Mouse (Mus musculus) thymus, adult 2 months (tissue): Measurements from ENCODE around the gene Zfp759. TPM values are rescaled to one million over a fixed set of nuclear protein-coding genes. Genes with fewer than 3 reads are reported as not detected.
"Not testable (repeated sequence)": the region's sequence is repeated elsewhere in the genome, so short reads cannot be mapped to it uniquely, and the experiment has no call there.

Experiments used
- DNase-seq: peaks from one replicate; pipeline ENCODE4 v3.0.0; 2021
- H3K27ac ChIP-seq: fragments of 200-500 bp; 2 replicates; pipeline ENCODE4 v1.5.1; 2012; ENCODE audit warnings: low read length, control low read depth; ENCODE audit not compliant: control insufficient read depth, insufficient read depth
- H3K27me3 ChIP-seq: fragments of 200-500 bp; 2 replicates; pipeline ENCODE4 v1.6.1; 2012; ENCODE audit warnings: mild to moderate bottlenecking, low read length, moderate library complexity, mixed read lengths; ENCODE audit not compliant: control insufficient read depth, insufficient read depth
- H3K36me3 ChIP-seq: fragments of 200-500 bp; 2 replicates; pipeline ENCODE4 v1.6.1; 2012; ENCODE audit warnings: mild to moderate bottlenecking, low read length, moderate library complexity; ENCODE audit not compliant: control insufficient read depth, insufficient read depth
- H3K4me1 ChIP-seq: fragments of 200-500 bp; replicated peaks from 2 replicates; pipeline ENCODE4 v1.6.1; 2012; ENCODE audit warnings: low read length; ENCODE audit not compliant: control insufficient read depth, insufficient read depth
- H3K4me3 ChIP-seq: fragments of 200-500 bp; 2 replicates; pipeline ENCODE4 v1.5.1; 2012; ENCODE audit warnings: mild to moderate bottlenecking, low read length, control low read depth, moderate library complexity; ENCODE audit not compliant: control insufficient read depth, insufficient read depth
- CTCF ChIP-seq: fragments of 200-500 bp; IDR thresholded peaks from 2 replicates; pipeline ENCODE4 v1.5.1; 2012; ENCODE audit warnings: mild to moderate bottlenecking, control low read depth, low read length, moderate library complexity, borderline replicate concordance; ENCODE audit not compliant: control insufficient read depth, poor library complexity, insufficient read depth; ENCODE audit errors: extremely low read depth
- POLR2A ChIP-seq: fragments of 200-500 bp; IDR thresholded peaks from 2 replicates; pipeline ENCODE4 v1.6.1; 2012; ENCODE audit warnings: mild to moderate bottlenecking, low read length, control low read depth, moderate library complexity; ENCODE audit not compliant: control insufficient read depth, poor library complexity, insufficient read depth; ENCODE audit errors: extremely low read depth
- WGBS: fragments of 180-500 bp; shearing (Covaris S2); methylation state at CpG from one replicate; pipeline ENCODE4 v1.1.7; 2018; 5-methylcytosine and 5-hydroxymethylcytosine counted together
- polyA plus RNA-seq: library from polyadenylated mRNA; depleted of rRNA; stranded (reverse); fragments of >200 nt; gene quantifications from 2 replicates; pipeline ENCODE4 v1.2.3, GENCODE M21; 2012; rRNA removed

Gene Zfp759
- polyA plus RNA-seq, 1 experiment = 0.23 TPM

DNA sequence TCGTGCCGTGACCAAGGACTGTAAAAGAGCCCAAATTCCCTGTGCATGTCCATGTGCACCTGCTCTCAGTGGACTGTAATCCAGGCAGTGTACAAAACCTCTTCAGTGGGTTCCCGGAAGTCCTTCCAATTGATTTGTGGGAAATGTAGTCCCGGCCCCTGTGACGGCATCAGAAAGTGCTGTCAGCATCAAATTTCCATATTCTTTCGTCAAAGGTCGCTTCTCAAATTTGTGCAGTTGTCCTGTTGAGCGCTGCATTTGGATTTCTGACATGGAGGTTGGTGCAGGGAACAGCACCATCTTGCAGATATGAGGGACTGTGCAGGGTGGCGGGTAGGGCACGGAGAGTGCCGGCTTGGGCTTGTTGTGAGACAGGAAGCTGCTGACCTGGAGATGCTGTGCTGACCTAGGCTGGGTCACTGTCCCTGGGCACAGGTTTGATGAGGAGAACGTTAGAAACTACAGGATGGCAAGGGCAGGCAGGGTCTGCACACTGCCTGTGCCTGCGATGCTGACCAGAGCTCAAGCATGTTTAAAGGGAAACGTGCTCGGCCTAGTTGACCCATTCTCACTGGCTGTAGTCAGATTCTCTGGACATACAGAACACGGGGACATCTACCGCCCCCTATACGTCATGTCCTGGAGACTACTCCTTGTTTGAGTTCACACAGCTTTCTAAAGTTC, 6.7 kb downstream of the Zfp759 start:
- H3K27ac ChIP-seq = no peak overlapping the region
- TF ChIP-seq POLR2A = 0 out of 2 replicates have a peak, but pooled peaks have one; percentile 27
- TF ChIP-seq CTCF = no peak
- H3K4me1 ChIP-seq = peaks cover 4% of the 10 kb centered on the region
- H3K36me3 ChIP-seq = no peaks in the 10 kb centered on the region
- peak overlapping the region; percentile 94 for H3K4me3 ChIP-seq
- peak; percentile 74 for DNase-seq
- no peaks in the 10 kb centered on the region for H3K27me3 ChIP-seq
- WGBS = 2% methylated on average over 18 of the region's 18 CpGs

DNA sequence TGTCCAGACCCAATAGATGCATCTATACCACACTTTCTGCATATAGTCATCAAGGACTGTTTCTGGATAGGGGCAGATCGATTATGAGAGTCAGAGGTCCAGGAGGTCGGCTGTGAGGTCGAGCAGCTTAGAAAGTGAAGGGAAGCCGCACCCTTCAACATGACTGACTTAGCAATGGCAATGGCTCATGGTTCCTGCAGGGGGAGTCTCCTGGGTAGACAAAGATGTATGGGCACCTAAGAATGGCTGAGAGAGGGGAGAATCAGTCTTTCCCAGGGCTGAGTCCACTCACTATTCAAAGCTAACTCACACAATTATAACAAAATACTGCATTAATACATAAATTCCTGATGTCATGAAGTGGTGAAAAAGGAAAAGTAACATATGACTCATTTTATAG, 44.7 kb downstream of the Zfp759 start:
- not testable (repeated sequence) for DNase-seq, H3K27ac ChIP-seq, H3K36me3 ChIP-seq, H3K27me3 ChIP-seq, H3K4me1 ChIP-seq, H3K4me3 ChIP-seq
- WGBS = 56% methylated on average over 4 of the region's 4 CpGs

DNA sequence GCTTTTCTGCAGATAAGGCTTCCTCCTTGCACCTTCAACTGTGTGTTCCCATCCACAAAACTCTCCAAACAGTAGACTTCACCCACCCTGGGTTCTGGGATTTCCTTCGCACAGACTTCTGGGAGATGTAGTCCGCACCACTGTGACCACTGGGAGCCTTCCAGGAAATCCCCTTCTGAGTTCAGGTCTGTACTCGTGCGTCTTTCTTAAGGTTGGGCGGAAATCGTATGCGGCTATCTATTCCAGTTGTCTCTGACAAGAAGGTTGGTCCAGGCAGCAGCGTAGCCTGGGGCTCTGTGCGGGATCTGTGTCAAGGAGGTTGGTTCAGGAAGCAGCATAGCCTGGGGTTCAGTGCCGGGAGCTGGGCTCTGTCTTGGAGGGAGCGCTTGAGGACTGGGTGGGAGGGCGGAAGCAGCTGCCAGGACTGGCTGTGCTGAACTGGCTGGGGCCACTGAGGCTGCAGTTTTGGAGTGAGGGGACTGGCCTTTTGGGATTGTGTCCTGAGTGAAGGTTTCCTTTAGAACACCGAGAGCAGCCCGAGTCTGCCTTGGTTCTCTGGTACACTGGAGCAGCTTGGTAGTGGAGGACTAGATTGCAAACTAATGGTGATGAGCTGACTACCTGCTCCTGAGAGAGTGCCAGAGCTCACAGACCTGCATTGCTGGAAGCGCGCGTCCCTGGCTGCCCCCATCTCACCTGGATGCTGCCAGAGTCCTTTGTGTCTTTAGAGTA, 51.7 kb downstream of the Zfp759 start, which contains the start of gene Rsl1:
Gene Rsl1, plus strand, starts transcription at position 192 of the 732 bp plus-strand sequence.
- peak; percentile 77 for DNase-seq
- not testable (repeated sequence) for H3K27me3 ChIP-seq, H3K4me1 ChIP-seq, H3K36me3 ChIP-seq
- Histone ChIP-seq H3K27ac (peak within 1 kb of the TSS; percentile 93), H3K4me3 (peak within 1 kb of the TSS; percentile 100)
- TF ChIP-seq POLR2A = peak; percentile 28; the same call in 1 of the 2 replicates
- under 1% methylated on average over 17 of the region's 17 CpGs for WGBS

DNA sequence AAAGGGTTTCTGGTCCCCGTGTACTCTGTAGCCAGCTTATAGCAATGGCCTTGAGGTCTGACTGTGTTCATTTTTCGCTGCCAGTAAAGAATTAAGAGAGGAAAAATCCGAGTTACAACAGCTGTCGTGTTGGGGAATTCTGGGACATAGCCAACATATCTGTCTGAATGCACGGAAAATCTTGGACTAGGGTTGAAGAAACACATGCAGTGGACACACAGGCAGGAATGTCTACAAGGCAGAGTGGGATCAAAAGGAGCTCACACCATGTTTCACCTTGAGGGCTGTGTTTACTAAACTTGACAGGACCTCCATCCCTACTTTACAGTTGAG, 52.2 kb downstream of the Zfp759 start:
- Histone ChIP-seq H3K4me3 (peak overlapping the region; percentile 100), H3K27ac (no peak overlapping the region), H3K36me3 (no peaks in the 10 kb centered on the region), H3K4me1 (peaks cover 8% of the 10 kb centered on the region), H3K27me3 (no peaks in the 10 kb centered on the region)
- WGBS = 32% methylated on average over 5 of the region's 5 CpGs
- no peak for DNase-seq
- TF ChIP-seq POLR2A = no peak
- TF ChIP-seq CTCF = no peak

Other genes starting within 250 kb of the Zfp759 start
- 0.43 and 0.56 TPM in 2 replicates for gene Gm10767, start 216.7 kb upstream of the Zfp759 start, polyA plus RNA-seq
- gene Zfp712, start 60.5 kb upstream of the Zfp759 start, polyA plus RNA-seq = 0.65 and 0.73 TPM in 2 replicates
- 0.24 and 0.42 TPM in 2 replicates for gene Zfp708, start 23.7 kb upstream of the Zfp759 start, polyA plus RNA-seq
- 1.5 TPM in 2 replicates for gene Gm28557, start 13.1 kb upstream of the Zfp759 start, polyA plus RNA-seq
- 0.05 and 0.17 TPM in 2 replicates for gene Rslcan18, start 5.4 kb upstream of the Zfp759 start, polyA plus RNA-seq
- 2.8 and 4.5 TPM in 2 replicates for gene Rsl1, start 51.5 kb downstream of the Zfp759 start, polyA plus RNA-seq
- 0.24 and 0.30 TPM in 2 replicates for gene Zfp455, start 72.8 kb downstream of the Zfp759 start, polyA plus RNA-seq
- gene Zfp458, start 156.8 kb downstream of the Zfp759 start, polyA plus RNA-seq = 0.97 and 1.1 TPM in 2 replicates
- 1.4 and 2.4 TPM in 2 replicates for gene Zfp457, start 184.8 kb downstream of the Zfp759 start, polyA plus RNA-seq
- gene Zfp595, start 210.9 kb downstream of the Zfp759 start, polyA plus RNA-seq = 1.5 and 2.0 TPM in 2 replicates
- not detected in 2 replicates for gene Gm28044, start 238.9 kb downstream of the Zfp759 start, polyA plus RNA-seq
- 0.82 TPM in 2 replicates for gene Zfp953, start 238.9 kb downstream of the Zfp759 start, polyA plus RNA-seq